Mouse (Mus musculus): ENCODE results near the gene Cx3cl1. TPM values are rescaled to one million over a fixed set of nuclear protein-coding genes. Genes with fewer than 3 reads are reported as not detected.

Cx3cl1 gene
- 82.0 and 111 TPM in 2 replicates for total RNA-seq (2014; rRNA removed)
- polyA plus RNA-seq (2015; fragmentation: Nextera tagmentation; extraction: Ambion mirVana), result 105 and 110 TPM in 2 replicates

DNA sequence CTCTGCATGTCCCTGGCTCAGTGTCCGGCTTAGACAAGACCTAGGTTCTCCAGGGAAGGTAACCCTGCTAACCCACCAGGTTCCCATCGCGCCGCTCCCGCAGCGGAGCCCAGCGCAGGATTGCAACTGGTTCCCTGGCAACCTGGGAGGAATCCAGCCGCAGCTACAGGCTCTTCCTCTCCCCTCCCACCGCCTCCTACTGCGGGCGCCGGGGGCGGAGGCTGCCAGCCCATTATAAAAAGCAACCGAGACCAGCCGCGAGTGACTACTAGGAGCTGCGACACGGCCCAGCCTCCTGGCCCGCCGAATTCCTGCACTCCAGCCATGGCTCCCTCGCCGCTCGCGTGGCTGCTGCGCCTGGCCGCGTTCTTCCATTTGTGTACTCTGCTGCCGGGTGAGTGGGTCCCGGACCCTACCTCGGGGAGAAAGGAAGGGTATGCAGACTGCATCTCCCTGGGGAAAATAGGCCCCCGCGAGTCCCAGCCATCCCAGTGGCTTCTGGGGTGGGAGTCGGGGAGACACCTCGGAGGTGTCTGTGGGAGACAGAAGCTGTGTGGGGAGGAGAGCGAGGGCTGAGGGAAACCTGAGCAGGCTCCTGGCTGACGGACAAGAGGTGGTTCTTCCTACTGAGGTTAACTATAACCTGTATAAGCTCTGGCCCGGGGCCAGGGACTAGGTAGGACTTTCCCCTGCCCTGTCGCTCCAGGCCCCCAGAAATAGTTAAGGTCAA lies at the start of gene Cx3cl1:
Cx3cl1 (plus strand) TSS at position 69 of the 730 bp plus-strand sequence.
- whole genome bisulfite sequencing, result under 1% methylated on average over 37 of the region's 38 CpGs
- Histone ChIP-seq H3K27ac (ENCODE audit: low read depth, low read length) (peak within 1 kb of the TSS; percentile 73), H3K4me2 (ENCODE audit: low read depth, low read length, poor library complexity, severe bottlenecking) (peak within 1 kb of the TSS; percentile 81), H3K4me1 (ENCODE audit: insufficient read depth, low read length) (peaks cover 7% of the 10 kb centered on the region; the same call in 1 of the 2 replicates), H3K9me3 (ENCODE audit: low read length) (no peaks in the 10 kb centered on the region), H3K36me3 (ENCODE audit: insufficient read depth, low read length) (no peaks in the 10 kb centered on the region), H3K27me3 (ENCODE audit: insufficient read depth, low read length) (0 out of 2 replicates have a peak, but pooled peaks cover 3% of the 10 kb centered on the region), H3K4me3 (ENCODE audit: low read depth, low read length) (peak within 1 kb of the TSS; percentile 61), H3K9ac (replicated peaks; ENCODE audit: low read length, poor library complexity, severe bottlenecking) (peak within 1 kb of the TSS; percentile 88)
- peak; percentile 81 for ATAC-seq (ENCODE audit: low FRiP score)
- no peak for TF ChIP-seq CTCF (IDR thresholded peaks at IDR 0.05)
- DNase-seq (ENCODE audit: low spot score), result peak; percentile 87

DNA sequence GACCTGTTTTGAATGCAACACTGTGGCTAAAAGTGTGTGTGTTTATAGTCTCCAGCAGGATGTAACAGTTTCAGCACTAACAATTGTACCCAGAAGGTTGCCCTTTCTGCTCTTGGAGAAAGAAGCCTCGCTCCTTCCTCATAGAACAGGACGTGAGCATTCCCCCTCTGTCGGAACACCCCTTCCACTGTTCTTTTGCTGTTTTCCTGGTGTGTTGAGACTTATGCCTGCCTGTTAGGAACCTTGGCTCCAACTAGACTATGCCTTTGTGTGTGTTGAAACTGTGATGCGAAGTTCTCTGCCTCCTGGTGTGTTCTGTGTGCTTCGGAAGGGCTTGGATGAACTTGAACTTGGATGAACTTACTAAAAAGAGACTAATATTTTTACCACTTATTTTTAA lies 45.8 kb upstream of the Cx3cl1 start:
- H3K9me3 ChIP-seq (ENCODE audit: low read length), result no peaks in the 10 kb centered on the region
- WGBS, result 80% methylated on average over 5 of the region's 5 CpGs
- H3K4me3 ChIP-seq (ENCODE audit: low read depth, low read length), result no peak overlapping the region
- no peak for TF ChIP-seq CTCF (IDR thresholded peaks at IDR 0.05)
- no peaks in the 10 kb centered on the region for H3K27me3 ChIP-seq (ENCODE audit: insufficient read depth, low read length)
- no peak overlapping the region for H3K4me2 ChIP-seq (ENCODE audit: low read depth, low read length, poor library complexity, severe bottlenecking)
- H3K9ac ChIP-seq (replicated peaks; ENCODE audit: low read length, poor library complexity, severe bottlenecking), result no peak overlapping the region
- no peak for DNase-seq (ENCODE audit: low spot score)
- no peaks in the 10 kb centered on the region for H3K36me3 ChIP-seq (ENCODE audit: insufficient read depth, low read length)
- no peak overlapping the region for H3K27ac ChIP-seq (ENCODE audit: low read depth, low read length)
- ATAC-seq (ENCODE audit: low FRiP score), result no peak
- H3K4me1 ChIP-seq (ENCODE audit: insufficient read depth, low read length), result no peaks in the 10 kb centered on the region

DNA sequence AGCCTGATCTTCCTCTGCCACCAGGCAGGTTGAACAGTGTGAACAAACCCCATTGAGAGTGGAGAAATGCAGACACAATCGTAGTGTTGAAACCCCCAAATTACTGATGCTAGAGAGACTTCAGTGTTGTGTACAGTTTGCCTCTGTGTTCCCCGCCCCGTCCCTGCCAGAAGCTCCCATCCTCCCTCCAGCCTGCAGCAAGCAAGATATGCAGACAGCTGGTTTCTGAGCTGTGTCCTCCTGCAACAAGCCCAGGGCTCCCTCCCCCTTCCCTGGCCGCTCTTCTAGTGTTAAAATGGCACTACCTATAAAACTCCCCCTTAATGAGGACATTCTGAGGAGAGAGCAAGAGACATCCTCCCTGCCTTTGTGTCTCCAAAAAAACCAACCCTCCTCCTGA lies 42.5 kb upstream of the Cx3cl1 start:
- Histone ChIP-seq H3K9me3 (ENCODE audit: low read length) (no peaks in the 10 kb centered on the region), H3K9ac (replicated peaks; ENCODE audit: low read length, poor library complexity, severe bottlenecking) (no peak overlapping the region), H3K27ac (ENCODE audit: low read depth, low read length) (no peak overlapping the region), H3K4me3 (ENCODE audit: low read depth, low read length) (no peak overlapping the region), H3K4me1 (ENCODE audit: insufficient read depth, low read length) (no peaks in the 10 kb centered on the region), H3K4me2 (ENCODE audit: low read depth, low read length, poor library complexity, severe bottlenecking) (no peak overlapping the region), H3K36me3 (ENCODE audit: insufficient read depth, low read length) (no peaks in the 10 kb centered on the region), H3K27me3 (ENCODE audit: insufficient read depth, low read length) (no peaks in the 10 kb centered on the region)
- no peak for ATAC-seq (ENCODE audit: low FRiP score)
- WGBS, result 83% methylated on average over 4 of the region's 4 CpGs
- no peak for DNase-seq (ENCODE audit: low spot score)
- no peak for TF ChIP-seq CTCF (IDR thresholded peaks at IDR 0.05)

DNA sequence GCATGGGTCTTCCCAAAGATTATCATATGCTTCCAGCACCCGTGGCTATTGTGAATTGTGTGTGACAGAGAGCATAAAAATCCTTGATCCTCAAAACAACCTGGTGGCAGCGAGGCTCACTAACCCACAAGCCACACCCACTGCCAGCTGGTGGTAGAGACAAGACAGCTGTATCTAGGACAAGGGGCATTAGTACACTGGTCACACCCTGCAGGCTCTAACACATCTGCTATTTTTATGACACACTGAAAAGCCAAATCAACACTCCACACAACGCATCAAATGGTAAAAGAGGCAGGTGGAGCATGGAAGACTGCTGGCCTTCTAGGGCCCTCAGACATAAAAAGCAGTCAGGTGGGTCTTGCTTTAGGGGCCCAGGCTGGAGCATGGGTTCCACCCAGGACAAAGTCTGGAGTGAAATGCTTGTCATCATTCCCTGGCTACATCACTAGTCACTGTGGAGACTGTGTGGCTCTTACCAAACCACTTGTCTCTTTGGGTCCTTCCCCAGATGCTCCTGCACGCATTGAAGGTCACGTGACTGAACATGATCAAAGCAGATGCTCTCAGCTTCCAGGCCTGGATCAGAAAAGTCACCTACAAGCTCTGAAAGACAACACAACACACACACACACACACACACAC lies 37.9 kb upstream of the Cx3cl1 start:
- Histone ChIP-seq H3K4me1 (ENCODE audit: insufficient read depth, low read length) (no peaks in the 10 kb centered on the region), H3K4me3 (ENCODE audit: low read depth, low read length) (no peak overlapping the region), H3K27ac (ENCODE audit: low read depth, low read length) (no peak overlapping the region), H3K9me3 (ENCODE audit: low read length) (no peaks in the 10 kb centered on the region), H3K36me3 (ENCODE audit: insufficient read depth, low read length) (no peaks in the 10 kb centered on the region), H3K27me3 (ENCODE audit: insufficient read depth, low read length) (no peaks in the 10 kb centered on the region), H3K4me2 (ENCODE audit: low read depth, low read length, poor library complexity, severe bottlenecking) (no peak overlapping the region), H3K9ac (replicated peaks; ENCODE audit: low read length, poor library complexity, severe bottlenecking) (no peak overlapping the region)
- ATAC-seq (ENCODE audit: low FRiP score), result no peak
- no peak for TF ChIP-seq CTCF (IDR thresholded peaks at IDR 0.05)
- DNase-seq (ENCODE audit: low spot score), result no peak
- 62% methylated on average over 5 of the region's 5 CpGs for WGBS

DNA sequence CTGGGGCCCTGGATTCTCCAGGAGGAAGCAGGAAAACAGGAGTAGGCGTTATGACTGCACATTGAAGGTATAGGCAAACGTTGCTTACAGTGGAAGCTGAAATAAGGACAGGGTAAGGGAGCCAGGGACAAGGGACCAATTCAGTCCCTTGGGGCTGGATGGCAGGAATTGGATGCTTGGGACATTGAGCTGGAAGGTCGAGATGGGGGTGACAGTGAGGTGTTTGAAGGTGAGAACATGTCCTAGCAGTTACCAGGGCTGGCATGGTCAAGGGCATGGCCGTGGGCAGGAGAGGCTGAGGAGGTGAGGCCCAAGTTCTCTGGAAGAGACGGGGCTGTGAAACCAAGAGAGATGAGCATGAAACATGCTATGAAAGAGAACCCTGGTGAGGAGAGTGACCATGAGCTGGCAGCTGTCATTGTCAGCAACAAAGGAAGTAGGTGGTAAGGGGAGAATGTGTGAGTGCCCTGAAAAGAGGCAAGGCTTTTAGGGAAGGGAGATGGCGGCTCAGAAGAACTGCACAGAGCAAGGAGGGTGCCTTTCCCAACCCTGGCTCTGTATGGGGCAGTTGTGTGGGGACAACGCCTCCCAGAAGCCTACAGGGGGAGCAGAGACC lies 37.0 kb upstream of the Cx3cl1 start:
- TF ChIP-seq CTCF (IDR thresholded peaks at IDR 0.05), result no peak
- no peaks in the 10 kb centered on the region for H3K9me3 ChIP-seq (ENCODE audit: low read length)
- no peaks in the 10 kb centered on the region for H3K36me3 ChIP-seq (ENCODE audit: insufficient read depth, low read length)
- no peak overlapping the region for H3K4me3 ChIP-seq (ENCODE audit: low read depth, low read length)
- 76% methylated on average over 7 of the region's 7 CpGs for WGBS
- no peak overlapping the region for H3K4me2 ChIP-seq (ENCODE audit: low read depth, low read length, poor library complexity, severe bottlenecking)
- DNase-seq (ENCODE audit: low spot score) (no peak), ATAC-seq (ENCODE audit: low FRiP score) (no peak)
- no peak overlapping the region for H3K27ac ChIP-seq (ENCODE audit: low read depth, low read length)
- no peaks in the 10 kb centered on the region for H3K4me1 ChIP-seq (ENCODE audit: insufficient read depth, low read length)
- no peaks in the 10 kb centered on the region for H3K27me3 ChIP-seq (ENCODE audit: insufficient read depth, low read length)
- no peak overlapping the region for H3K9ac ChIP-seq (replicated peaks; ENCODE audit: low read length, poor library complexity, severe bottlenecking)
